Mouse (Mus musculus): ENCODE measurements around the gene Ninj2. TPM values are rescaled to one million over a fixed set of nuclear protein-coding genes. Genes with fewer than 3 reads are reported as not detected.
A peak's percentile ranks its signal among the peaks of the same experiment; 100 is the strongest.

The Ninj2 gene
- total and polyA plus RNA-seq, 2 experiments from 2014 or later = 27.4 TPM; not detected in 1

DNA sequence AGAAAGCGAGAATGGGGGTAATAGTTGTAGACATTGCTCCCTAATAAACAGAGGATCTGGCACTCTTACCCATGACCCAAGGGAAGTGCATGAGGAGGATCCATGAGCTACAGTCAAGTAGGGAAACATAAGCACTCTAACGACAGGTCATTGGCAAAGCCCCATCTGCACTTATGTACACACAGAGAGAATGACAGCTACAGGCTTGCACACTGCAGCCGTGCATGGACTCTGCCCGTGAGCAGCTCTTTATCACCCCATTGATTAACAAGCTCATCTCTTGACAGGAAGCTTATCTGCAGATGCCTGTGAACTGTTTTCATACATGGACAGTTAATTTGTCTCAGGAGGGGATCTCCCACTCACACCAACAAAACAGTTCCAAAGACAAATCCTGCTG lies 74.4 kb downstream of the Ninj2 start:
- no peak overlapping the region for H3K9ac ChIP-seq (replicated peaks; ENCODE audit: low read depth, low read length)
- no peak overlapping the region for H3K27ac ChIP-seq (ENCODE audit: low read depth)
- peaks cover 9% of the 10 kb centered on the region; the same call in 1 of the 2 replicates for H3K4me1 ChIP-seq (ENCODE audit: control insufficient read depth, insufficient read depth)
- H3K4me2 ChIP-seq (ENCODE audit: low read depth, low read length) = no peak overlapping the region
- no peaks in the 10 kb centered on the region for H3K27me3 ChIP-seq (ENCODE audit: control insufficient read depth, insufficient read depth, low read length)
- H3K4me3 ChIP-seq (ENCODE audit: low read depth, low read length) = no peak overlapping the region
- TF ChIP-seq CTCF (IDR thresholded peaks at IDR 0.05; ENCODE audit: low read depth) = no peak
- no peak for TF ChIP-seq EP300 (IDR thresholded peaks at IDR 0.05; ENCODE audit: low read depth)
- no peaks in the 10 kb centered on the region for H3K9me3 ChIP-seq (replicated peaks; ENCODE audit: control insufficient read depth, low read length)
- 35% methylated on average over 4 of the region's 4 CpGs for WGBS
- ATAC-seq (ENCODE audit: insufficient read depth, low read depth) (no peak), DNase-seq (ENCODE audit: low spot score) (no peak)
- H3K36me3 ChIP-seq (replicated peaks; ENCODE audit: control insufficient read depth, insufficient read depth, low read length) = no peaks in the 10 kb centered on the region

GRCm38 (mm10) chr6:120172294-120173017 lies 79.3 kb downstream of the Ninj2 start:
- ATAC-seq (ENCODE audit: insufficient read depth, low read depth) (no peak), DNase-seq (ENCODE audit: low spot score) (no peak)
- Histone ChIP-seq H3K4me2 (ENCODE audit: low read depth, low read length) (no peak overlapping the region), H3K27ac (ENCODE audit: low read depth) (no peak overlapping the region), H3K4me3 (ENCODE audit: low read depth, low read length) (no peak overlapping the region), H3K9ac (replicated peaks; ENCODE audit: low read depth, low read length) (no peak overlapping the region), H3K4me1 (ENCODE audit: control insufficient read depth, insufficient read depth) (peaks cover 31% of the 10 kb centered on the region), H3K36me3 (replicated peaks; ENCODE audit: control insufficient read depth, insufficient read depth, low read length) (no peaks in the 10 kb centered on the region), H3K27me3 (ENCODE audit: control insufficient read depth, insufficient read depth, low read length) (no peaks in the 10 kb centered on the region), H3K9me3 (replicated peaks; ENCODE audit: control insufficient read depth, low read length) (no peaks in the 10 kb centered on the region)
- TF ChIP-seq CTCF (IDR thresholded peaks at IDR 0.05; ENCODE audit: low read depth) (no peak), EP300 (IDR thresholded peaks at IDR 0.05; ENCODE audit: low read depth) (no peak)
- 71% methylated on average over 8 of the region's 8 CpGs for WGBS

DNA sequence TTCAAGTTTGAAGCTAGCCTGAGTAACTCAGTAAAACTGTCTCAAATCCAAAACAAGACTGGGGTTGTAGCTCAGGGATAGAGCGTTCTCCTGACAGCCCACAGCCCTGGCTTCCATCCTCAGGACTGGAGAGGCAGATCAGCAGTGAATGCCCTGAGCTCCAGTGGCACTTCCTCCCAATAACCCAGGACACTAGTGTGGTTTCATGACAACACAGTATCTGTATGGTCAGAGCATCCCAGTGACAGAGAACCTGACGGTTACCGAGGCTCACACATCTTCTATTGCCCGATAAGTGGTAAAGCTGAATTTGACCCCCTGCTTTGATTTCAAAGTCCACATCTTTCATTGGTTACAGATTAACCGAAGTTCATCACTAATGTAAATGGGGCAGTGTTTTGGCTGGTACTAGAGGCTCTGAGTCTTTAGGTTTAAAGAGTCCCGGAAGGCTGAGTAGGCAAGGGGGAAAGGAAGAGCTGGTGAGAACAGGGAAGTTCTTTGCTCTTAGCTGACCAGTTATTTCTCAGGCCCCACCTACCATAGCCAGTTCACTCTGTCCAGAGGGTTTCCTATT lies 81.0 kb downstream of the Ninj2 start:
- no peak overlapping the region for H3K4me2 ChIP-seq (ENCODE audit: low read depth, low read length)
- DNase-seq (ENCODE audit: low spot score) (no peak), ATAC-seq (ENCODE audit: insufficient read depth, low read depth) (no peak)
- no peak for TF ChIP-seq CTCF (IDR thresholded peaks at IDR 0.05; ENCODE audit: low read depth)
- no peak for TF ChIP-seq EP300 (IDR thresholded peaks at IDR 0.05; ENCODE audit: low read depth)
- no peaks in the 10 kb centered on the region for H3K36me3 ChIP-seq (replicated peaks; ENCODE audit: control insufficient read depth, insufficient read depth, low read length)
- H3K27ac ChIP-seq (ENCODE audit: low read depth) = peak overlapping the region; percentile 87
- no peak overlapping the region for H3K9ac ChIP-seq (replicated peaks; ENCODE audit: low read depth, low read length)
- 62% methylated on average over 6 of the region's 6 CpGs for WGBS
- no peaks in the 10 kb centered on the region for H3K9me3 ChIP-seq (replicated peaks; ENCODE audit: control insufficient read depth, low read length)
- H3K27me3 ChIP-seq (ENCODE audit: control insufficient read depth, insufficient read depth, low read length) = no peaks in the 10 kb centered on the region
- peaks cover 26% of the 10 kb centered on the region for H3K4me1 ChIP-seq (ENCODE audit: control insufficient read depth, insufficient read depth)
- no peak overlapping the region for H3K4me3 ChIP-seq (ENCODE audit: low read depth, low read length)

- Histone ChIP-seq H3K9me3 (replicated peaks; ENCODE audit: control insufficient read depth, low read length) (no peaks in the 10 kb centered on the region), H3K9ac (replicated peaks; ENCODE audit: low read depth, low read length) (no peak overlapping the region), H3K27ac (ENCODE audit: low read depth) (peak overlapping the region; percentile 87), H3K4me3 (ENCODE audit: low read depth, low read length) (no peak overlapping the region), H3K4me1 (ENCODE audit: control insufficient read depth, insufficient read depth) (peaks cover 30% of the 10 kb centered on the region), H3K36me3 (replicated peaks; ENCODE audit: control insufficient read depth, insufficient read depth, low read length) (no peaks in the 10 kb centered on the region), H3K27me3 (ENCODE audit: control insufficient read depth, insufficient read depth, low read length) (no peaks in the 10 kb centered on the region), H3K4me2 (ENCODE audit: low read depth, low read length) (no peak overlapping the region)
- ATAC-seq (ENCODE audit: insufficient read depth, low read depth) (peak; percentile 92), DNase-seq (ENCODE audit: low spot score) (peak; percentile 93)
- TF ChIP-seq CTCF (IDR thresholded peaks at IDR 0.05; ENCODE audit: low read depth) = no peak
- TF ChIP-seq EP300 (IDR thresholded peaks at IDR 0.05; ENCODE audit: low read depth) = peak; percentile 90
- WGBS = 12% methylated on average over 7 of the region's 7 CpGs
Measured at GRCm38 (mm10) chr6:120174602-120175115, 81.5 kb downstream of the Ninj2 start.

GRCm38 (mm10) chr6:120175650-120176049 lies 82.5 kb downstream of the Ninj2 start:
- H3K4me1 ChIP-seq (ENCODE audit: control insufficient read depth, insufficient read depth) = peaks cover 38% of the 10 kb centered on the region
- peak overlapping the region; percentile 87 for H3K27ac ChIP-seq (ENCODE audit: low read depth)
- no peaks in the 10 kb centered on the region for H3K9me3 ChIP-seq (replicated peaks; ENCODE audit: control insufficient read depth, low read length)
- 92% methylated on average over 4 of the region's 4 CpGs for WGBS
- H3K9ac ChIP-seq (replicated peaks; ENCODE audit: low read depth, low read length) = no peak overlapping the region
- no peak overlapping the region for H3K4me2 ChIP-seq (ENCODE audit: low read depth, low read length)
- TF ChIP-seq CTCF (IDR thresholded peaks at IDR 0.05; ENCODE audit: low read depth) (no peak), EP300 (IDR thresholded peaks at IDR 0.05; ENCODE audit: low read depth) (no peak)
- no peak for ATAC-seq (ENCODE audit: insufficient read depth, low read depth)
- no peaks in the 10 kb centered on the region for H3K27me3 ChIP-seq (ENCODE audit: control insufficient read depth, insufficient read depth, low read length)
- DNase-seq (ENCODE audit: low spot score) = no peak
- no peak overlapping the region for H3K4me3 ChIP-seq (ENCODE audit: low read depth, low read length)
- H3K36me3 ChIP-seq (replicated peaks; ENCODE audit: control insufficient read depth, insufficient read depth, low read length) = no peaks in the 10 kb centered on the region

Data from heart, postnatal 0 days (tissue).